Mouse (Mus musculus) cortical plate, adult 2 months (tissue): ENCODE data around the gene Atp6v1c2.

Experiments
- CTCF ChIP-seq: fragments of 200-500 bp; IDR thresholded peaks from 2 replicates; pipeline ENCODE4 v1.5.1; 2011; ENCODE audit warnings: mild to moderate bottlenecking, control low read depth, low read length; ENCODE audit not compliant: insufficient read depth; ENCODE audit errors: extremely low read depth
- POLR2A ChIP-seq: fragments of 200-500 bp; IDR thresholded peaks from 2 replicates; pipeline ENCODE4 v1.6.1; 2011; ENCODE audit warnings: mild to moderate bottlenecking, low read length, control low read depth; ENCODE audit not compliant: insufficient read depth; ENCODE audit errors: extremely low read depth

DNA sequence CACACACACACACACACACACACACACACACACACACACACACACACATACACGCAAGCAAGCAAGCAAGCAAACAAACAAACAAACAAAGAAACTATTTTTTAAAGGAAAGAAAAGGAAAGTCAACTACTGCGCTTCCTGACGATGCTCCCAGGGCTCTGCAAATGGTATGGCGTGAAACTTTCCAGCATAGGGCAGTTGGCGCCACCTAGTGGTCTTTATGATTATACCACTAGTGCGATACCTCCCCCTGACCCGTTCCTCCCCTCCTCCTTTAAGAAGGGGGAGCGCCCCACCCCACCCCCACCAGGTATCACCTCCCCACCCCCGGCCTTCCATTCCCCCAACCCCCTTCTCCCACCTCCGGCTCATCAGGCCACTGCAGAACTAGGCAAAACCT, 72.3 kb downstream of the Atp6v1c2 start:
- TF ChIP-seq CTCF (peak; percentile 90), POLR2A (no peak)
